Mouse (Mus musculus) hindbrain, postnatal 0 days (tissue): Measurements from ENCODE around the gene Intu. TPM values are rescaled to one million over a fixed set of nuclear protein-coding genes. Genes with fewer than 3 reads are reported as not detected.

Source experiments
- ATAC-seq: fragments of 200-750 bp; cut with Nextera tagmentation; 2 replicates; pipeline ENCODE4 v1.8.0; 2017; ENCODE audit warnings: mild to moderate bottlenecking, moderate TSS enrichment, moderate library complexity
- DNase-seq: peaks from one replicate; pipeline ENCODE4 v3.0.0-alpha.2; 2015; ENCODE audit warnings: low spot score
- H3K27ac ChIP-seq: fragments of 300-500 bp; sonication (generic); 2 replicates; pipeline ENCODE4 v1.5.1; 2014; ENCODE audit warnings: mild to moderate bottlenecking
- H3K27me3 ChIP-seq: fragments of 300-500 bp; sonication (generic); 2 replicates; pipeline ENCODE4 v1.6.1; 2014; ENCODE audit warnings: low read length, mixed read lengths; ENCODE audit not compliant: insufficient read depth
- H3K36me3 ChIP-seq: fragments of 300-500 bp; sonication (generic); 2 replicates; pipeline ENCODE4 v1.6.1; 2014; ENCODE audit warnings: low read length, mixed read lengths; ENCODE audit not compliant: insufficient read depth
- H3K4me1 ChIP-seq: fragments of 300-500 bp; sonication (generic); 2 replicates; pipeline ENCODE4 v1.6.1; 2014; ENCODE audit warnings: antibody characterized with exemption, low read length, mixed read lengths; ENCODE audit not compliant: insufficient read depth
- H3K4me2 ChIP-seq: fragments of 300-500 bp; sonication (generic); 2 replicates; pipeline ENCODE4 v1.6.1; 2014; ENCODE audit warnings: low read depth, mild to moderate bottlenecking, low read length, moderate library complexity, mixed read lengths
- H3K4me3 ChIP-seq: fragments of 300-500 bp; sonication (generic); 2 replicates; pipeline ENCODE4 v1.5.1; 2014; ENCODE audit warnings: low read length
- H3K9ac ChIP-seq: fragments of 300-500 bp; sonication (generic); replicated peaks from 2 replicates; pipeline ENCODE4 v1.6.1; 2014; ENCODE audit warnings: mild to moderate bottlenecking, low read length, moderate library complexity, mixed read lengths
- H3K9me3 ChIP-seq: fragments of 300-500 bp; sonication (generic); 2 replicates; pipeline ENCODE4 v1.6.1; 2016; ENCODE audit warnings: low read length, mixed read lengths
- CTCF ChIP-seq: IDR thresholded peaks from 2 replicates; pipeline ENCODE4 v1.5.1; 2016; ENCODE audit warnings: antibody characterized with exemption, control low read depth, low read depth
- WGBS: fragments of 180-500 bp; shearing (Covaris S2); extraction: QIAGEN DNeasy Blood & Tissue Kit; methylation state at CpG from one replicate; pipeline ENCODE4 v1.1.7; 2014; 5-methylcytosine and 5-hydroxymethylcytosine counted together
- polyA plus RNA-seq: library from polyadenylated mRNA; unstranded; fragments of >200 nt; fragmentation: Nextera tagmentation; extraction: Ambion mirVana; gene quantifications from 2 replicates; pipeline ENCODE4 v1.2.1, GENCODE M21; 2015
- total RNA-seq: library from RNA; depleted of rRNA; stranded (reverse); fragments of >200 nt; gene quantifications from 2 replicates; pipeline ENCODE4 v1.2.3, GENCODE M21; 2014

The Intu gene
- total and polyA plus RNA-seq, 2 experiments from 2014 or later: 2.5 to 6.3 TPM

- Histone ChIP-seq H3K27ac (no peak overlapping the region), H3K9me3 (no peaks in the 10 kb centered on the region), H3K36me3 (no peaks in the 10 kb centered on the region), H3K27me3 (no peaks in the 10 kb centered on the region), H3K4me1 (no peaks in the 10 kb centered on the region), H3K4me3 (no peak overlapping the region), H3K4me2 (no peak overlapping the region), H3K9ac (no peak overlapping the region)
- no peak for ATAC-seq
- DNase-seq: no peak
- TF ChIP-seq CTCF: no peak
- 61% methylated on average over 5 of the region's 5 CpGs for WGBS
These were observed 26.7 kb upstream of the Intu start for GRCm38 (mm10) chr3:40504377-40504776.

DNA sequence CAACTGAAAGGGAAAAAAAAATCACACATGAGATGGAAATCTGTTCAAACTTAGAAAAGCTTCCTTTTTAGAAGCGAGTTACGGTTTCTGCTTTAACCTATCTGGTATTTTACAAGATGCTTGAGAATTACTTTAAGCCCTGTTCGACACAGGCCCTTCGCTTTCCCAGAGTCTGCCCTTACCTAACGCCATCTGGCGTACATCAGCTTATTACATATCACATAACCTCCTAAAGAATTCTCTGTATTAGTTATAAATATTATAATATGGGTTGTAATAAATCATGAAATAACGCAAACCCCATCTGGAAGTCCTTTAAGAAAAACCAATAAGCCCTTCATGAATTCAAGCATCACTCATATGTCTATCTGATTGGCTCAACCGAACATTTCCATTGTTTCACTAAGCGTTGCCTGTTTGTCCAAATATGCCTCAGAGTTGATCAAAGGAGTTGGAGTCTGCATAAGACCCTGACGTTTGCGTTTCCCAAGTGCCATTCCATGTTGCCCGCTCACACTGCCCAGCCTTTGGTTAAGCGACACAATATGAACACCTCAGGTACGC lies 25.6 kb upstream of the Intu start:
- Histone ChIP-seq H3K36me3 (no peaks in the 10 kb centered on the region), H3K27me3 (no peaks in the 10 kb centered on the region), H3K4me3 (no peak overlapping the region), H3K27ac (no peak overlapping the region), H3K4me1 (no peaks in the 10 kb centered on the region), H3K9ac (no peak overlapping the region), H3K4me2 (no peak overlapping the region), H3K9me3 (no peaks in the 10 kb centered on the region)
- TF ChIP-seq CTCF: no peak
- WGBS: 94% methylated on average over 14 of the region's 14 CpGs
- DNase-seq (no peak), ATAC-seq (no peak)

DNA sequence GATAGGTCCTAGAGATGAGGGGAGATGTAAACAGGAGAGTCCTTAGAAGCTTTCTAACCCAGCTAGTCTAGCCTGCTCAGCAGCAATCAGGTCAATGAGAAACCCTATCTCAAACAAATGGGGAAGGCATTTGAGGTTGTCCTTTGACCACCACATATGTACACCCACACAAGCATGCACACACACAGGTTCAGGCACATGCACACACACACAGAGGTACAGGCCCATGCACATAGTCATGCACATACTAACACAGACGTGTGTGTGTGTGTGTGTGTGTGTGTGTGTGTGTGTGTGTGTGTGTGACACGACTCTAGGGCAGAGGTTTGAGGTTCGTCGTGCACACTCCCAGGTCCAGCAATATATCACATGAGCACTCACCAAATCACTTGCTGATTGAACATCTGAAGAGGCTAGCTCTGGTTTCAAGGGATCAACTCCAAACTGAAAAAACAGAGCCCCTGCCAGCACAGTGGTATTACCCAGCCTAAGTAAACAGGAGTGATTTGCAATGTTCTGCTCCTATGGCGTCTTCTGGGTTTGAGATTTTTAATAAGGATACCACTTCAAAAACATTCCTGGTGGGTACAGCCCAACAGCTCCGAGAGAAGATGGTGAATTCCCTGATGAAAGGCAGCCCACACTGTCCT lies 22.0 kb upstream of the Intu start:
- WGBS: 92% methylated on average over 6 of the region's 6 CpGs
- TF ChIP-seq CTCF: no peak
- Histone ChIP-seq H3K4me1 (no peaks in the 10 kb centered on the region), H3K27ac (no peak overlapping the region), H3K9me3 (no peaks in the 10 kb centered on the region), H3K4me2 (no peak overlapping the region), H3K27me3 (no peaks in the 10 kb centered on the region), H3K9ac (no peak overlapping the region), H3K4me3 (no peak overlapping the region), H3K36me3 (no peaks in the 10 kb centered on the region)
- DNase-seq (no peak), ATAC-seq (no peak)

- no peak overlapping the region for H3K4me3 ChIP-seq
- ATAC-seq: no peak
- 47% methylated on average over 6 of the region's 6 CpGs for WGBS
- H3K9me3 ChIP-seq: no peaks in the 10 kb centered on the region
- no peak overlapping the region for H3K4me2 ChIP-seq
- no peaks in the 10 kb centered on the region for H3K4me1 ChIP-seq
- no peaks in the 10 kb centered on the region for H3K36me3 ChIP-seq
- no peak overlapping the region for H3K9ac ChIP-seq
- no peak overlapping the region for H3K27ac ChIP-seq
- DNase-seq: peak; percentile 40
- TF ChIP-seq CTCF: no peak
- no peaks in the 10 kb centered on the region for H3K27me3 ChIP-seq
These were observed 20.5 kb upstream of the Intu start for GRCm38 (mm10) chr3:40510567-40510966.

DNA sequence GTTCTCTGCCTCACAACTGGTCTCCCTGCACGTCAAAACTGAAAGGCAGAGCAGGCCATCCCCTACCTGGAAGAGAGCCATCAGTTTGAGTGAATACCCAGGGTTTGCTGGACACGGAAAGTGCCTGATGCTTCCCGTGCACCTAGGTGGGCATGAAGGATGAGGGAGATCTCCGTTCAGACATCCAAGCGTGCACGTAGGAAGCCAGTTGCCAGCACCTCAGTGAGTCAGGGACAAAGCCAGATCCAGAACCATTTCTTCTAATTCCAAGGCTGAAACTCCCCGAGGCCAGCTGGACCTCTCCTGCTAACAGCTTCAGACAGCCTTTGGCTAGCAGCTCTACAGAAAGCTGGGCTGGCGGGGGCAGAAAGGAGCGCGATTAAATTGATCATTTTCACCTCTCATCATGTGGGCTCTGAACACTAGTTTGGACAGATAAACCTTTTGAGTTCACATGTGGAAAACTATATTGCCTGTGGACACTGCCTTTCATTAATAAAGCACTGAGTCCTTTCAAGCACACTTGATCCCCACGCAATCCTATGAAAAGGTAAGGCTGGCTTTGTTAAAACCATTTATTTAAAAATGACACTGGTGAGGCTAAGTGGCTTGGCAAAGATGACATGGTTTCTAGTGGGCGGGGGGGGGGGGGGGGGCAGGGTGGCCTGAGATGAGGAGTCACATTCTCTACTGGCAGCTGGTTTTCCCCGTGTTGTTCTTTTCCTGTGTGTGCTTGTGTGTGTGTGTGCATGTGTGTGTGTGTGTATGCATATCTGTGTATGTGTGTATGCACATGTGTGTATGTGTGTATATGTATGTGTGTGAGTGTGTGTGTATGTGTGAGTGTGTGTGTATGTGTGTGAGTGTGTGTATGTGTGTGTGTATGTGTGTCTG lies 17.9 kb upstream of the Intu start:
- ATAC-seq (no peak), DNase-seq (no peak)
- H3K4me2 ChIP-seq: no peak overlapping the region
- no peaks in the 10 kb centered on the region for H3K27me3 ChIP-seq
- H3K4me3 ChIP-seq: no peak overlapping the region
- no peaks in the 10 kb centered on the region for H3K4me1 ChIP-seq
- H3K9ac ChIP-seq: no peak overlapping the region
- no peak overlapping the region for H3K27ac ChIP-seq
- H3K9me3 ChIP-seq: no peaks in the 10 kb centered on the region
- WGBS: 73% methylated on average over 13 of the region's 13 CpGs
- H3K36me3 ChIP-seq: no peaks in the 10 kb centered on the region
- no peak for TF ChIP-seq CTCF

DNA sequence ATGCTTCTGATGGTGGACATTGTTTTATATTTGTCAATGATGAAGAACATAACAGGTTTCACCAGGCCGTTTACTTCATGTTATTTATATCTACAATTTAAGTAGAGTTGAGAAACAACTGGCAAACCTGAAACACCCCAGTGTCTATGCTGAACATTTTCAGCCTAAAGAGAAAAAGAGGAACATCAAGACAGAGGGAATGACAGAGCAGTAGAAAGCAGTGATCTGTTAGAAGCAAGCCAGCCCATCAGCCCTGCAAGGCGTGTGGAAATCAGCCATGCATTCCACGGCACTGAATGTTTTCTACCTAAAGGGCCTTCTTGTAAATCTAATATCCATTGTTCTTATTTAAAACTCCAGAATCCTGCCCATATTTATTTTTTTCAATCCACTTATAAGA lies 12.8 kb upstream of the Intu start:
- Histone ChIP-seq H3K4me3 (no peak overlapping the region), H3K4me1 (no peaks in the 10 kb centered on the region), H3K36me3 (no peaks in the 10 kb centered on the region), H3K27me3 (no peaks in the 10 kb centered on the region), H3K9me3 (no peaks in the 10 kb centered on the region), H3K9ac (no peak overlapping the region), H3K27ac (no peak overlapping the region), H3K4me2 (no peak overlapping the region)
- TF ChIP-seq CTCF: no peak
- DNase-seq (no peak), ATAC-seq (no peak)
- 80% methylated on average over 3 of the region's 3 CpGs for WGBS
